Mouse (Mus musculus) T-helper 1 cell (primary cell): ENCODE measurements around the gene Olfr774.
"Not testable (repeated sequence)": the region's sequence is repeated elsewhere in the genome, so short reads cannot be mapped to it uniquely, and the experiment has no call there.

Source experiments
- in situ Hi-C: fragments of 300-600 bp; cut with MboI, MseI; formaldehyde crosslinking; loops from one replicate; pipeline ENCODE4 v1.15.1; 2025; ENCODE audit warnings: high pct_unique_total_duplicates

Gene Olfr774

DNA sequence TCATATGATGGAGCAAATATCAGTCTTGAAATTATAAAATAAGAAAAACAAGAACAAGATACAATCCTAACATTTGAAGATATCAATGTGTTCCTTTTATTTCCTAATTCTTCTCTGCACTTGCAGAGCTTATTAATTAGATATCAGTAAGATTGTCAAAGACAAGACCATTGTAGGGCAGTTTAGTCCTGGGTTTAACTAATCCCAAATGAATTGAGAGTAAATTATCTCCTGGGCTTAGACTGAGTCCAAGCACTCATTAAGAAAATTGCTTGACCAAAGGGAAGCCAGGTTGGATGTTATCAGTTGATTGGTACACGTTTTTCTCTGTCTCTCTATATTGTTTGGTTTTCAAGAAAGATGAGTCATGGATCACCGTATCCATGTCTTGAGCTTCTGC lies at the start of gene Olfr774:
TSS of gene Olfr774 (plus strand) at position 301 of the 400 bp plus-strand sequence.
- in situ Hi-C loops = no loop called here

DNA sequence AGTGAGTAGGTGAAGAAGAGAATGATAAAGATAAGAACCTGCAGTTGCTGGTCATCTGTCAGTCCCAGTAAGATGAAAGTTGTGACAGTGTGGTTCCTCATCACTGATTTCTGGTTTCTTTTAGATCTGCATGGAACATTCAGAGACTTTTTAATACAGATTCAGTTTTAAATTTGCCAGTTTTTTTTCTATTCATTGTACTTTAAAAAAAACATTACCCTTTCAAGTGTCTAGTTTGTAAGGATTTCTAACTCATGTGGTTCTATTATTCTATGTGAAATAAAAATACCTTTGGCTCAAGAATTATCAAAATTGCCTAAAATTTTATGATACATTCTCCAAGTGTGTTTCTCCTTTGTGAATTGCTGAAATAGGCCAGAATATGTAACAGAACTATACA lies 48.7 kb upstream of the Olfr774 start, which contains the start of gene Olfr773:
TSS of gene Olfr773 (minus strand) at position 101 of the 400 bp plus-strand sequence.
- in situ Hi-C loops = not testable (repeated sequence)

GRCm38 (mm10) chr10:129230737-129231136 lies 5.3 kb upstream of the Olfr774 start:
- in situ Hi-C loops = no loop called here

GRCm38 (mm10) chr10:129248112-129248511 lies 12.1 kb downstream of the Olfr774 start, which contains the start of gene Olfr775:
Gene Olfr775 (plus strand): TSS chr10:129248412.
- in situ Hi-C loops = no loop called here

DNA sequence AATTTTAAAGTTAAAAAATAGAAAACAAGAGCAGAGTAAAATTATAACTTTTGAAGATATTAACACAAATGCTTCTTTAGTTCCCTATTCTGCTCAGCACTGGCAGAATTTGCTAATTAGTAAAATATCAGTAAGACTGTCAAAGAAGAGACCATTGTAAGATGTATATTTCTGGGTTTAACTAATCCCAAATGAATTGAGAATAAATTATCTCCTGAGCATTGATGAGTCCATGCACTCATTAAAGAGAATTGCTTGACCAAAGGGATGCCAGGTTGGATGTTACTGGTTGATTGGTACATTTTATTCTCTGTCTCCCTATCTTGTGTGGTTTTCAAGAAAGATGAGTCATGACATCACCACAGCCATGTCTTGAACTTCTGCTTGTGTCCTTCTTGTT lies 22.8 kb downstream of the Olfr774 start, which contains the start of gene Olfr776:
TSS of gene Olfr776 (plus strand) at position 301 of the 400 bp plus-strand sequence.
- in situ Hi-C loops = no loop called here

DNA sequence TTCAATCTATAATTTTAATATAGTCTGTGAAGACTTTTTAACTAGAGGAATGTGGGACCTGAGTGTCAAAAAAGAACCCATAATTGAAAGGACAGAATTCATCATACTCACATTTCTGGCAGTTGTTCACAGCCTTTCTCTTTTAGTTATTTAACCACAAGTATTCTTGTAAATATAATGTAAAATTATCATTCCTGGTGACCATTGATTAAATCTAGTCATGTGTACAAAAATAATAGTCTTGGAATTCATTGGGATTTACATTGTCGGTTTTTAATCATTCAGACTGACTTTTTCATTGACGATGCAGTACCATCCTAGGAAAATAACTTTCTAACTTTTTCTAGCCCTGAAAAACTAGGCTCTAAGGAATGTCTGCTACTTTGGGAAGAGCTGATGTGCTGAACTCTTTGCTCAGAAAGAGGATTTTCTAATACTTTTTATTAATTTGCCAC lies 35.1 kb downstream of the Olfr774 start, which contains the start of gene Olfr777:
TSS of gene Olfr777 (minus strand) at position 405 of the 455 bp plus-strand sequence.
- in situ Hi-C loops = no loop called here
